Mouse (Mus musculus): ENCODE data around the gene Cadm1. TPM values are rescaled to one million over a fixed set of nuclear protein-coding genes. Genes with fewer than 3 reads are reported as not detected.

The Cadm1 gene
- total RNA-seq, 2 experiments from 2014 or later = 237 to 250 TPM

GRCm38 (mm10) chr9:47714541-47714940 is 184.6 kb downstream of the Cadm1 start:
- no peak for TF ChIP-seq CTCF (conservative IDR thresholded peaks at IDR 0.05)
- Histone ChIP-seq H3K27ac (0 out of 2 replicates have a peak overlapping the region, but pooled peaks have one; percentile 10), H3K4me3 (no peak overlapping the region)
- no peak for DNase-seq (ENCODE audit: low spot score in 2 of 2)

GRCm38 (mm10) chr9:47715415-47715814 is 185.4 kb downstream of the Cadm1 start:
- Histone ChIP-seq H3K27ac (no peak overlapping the region), H3K4me3 (no peak overlapping the region)
- TF ChIP-seq CTCF (conservative IDR thresholded peaks at IDR 0.05) = no peak
- DNase-seq (ENCODE audit: low spot score in 2 of 2) = no peak

DNA sequence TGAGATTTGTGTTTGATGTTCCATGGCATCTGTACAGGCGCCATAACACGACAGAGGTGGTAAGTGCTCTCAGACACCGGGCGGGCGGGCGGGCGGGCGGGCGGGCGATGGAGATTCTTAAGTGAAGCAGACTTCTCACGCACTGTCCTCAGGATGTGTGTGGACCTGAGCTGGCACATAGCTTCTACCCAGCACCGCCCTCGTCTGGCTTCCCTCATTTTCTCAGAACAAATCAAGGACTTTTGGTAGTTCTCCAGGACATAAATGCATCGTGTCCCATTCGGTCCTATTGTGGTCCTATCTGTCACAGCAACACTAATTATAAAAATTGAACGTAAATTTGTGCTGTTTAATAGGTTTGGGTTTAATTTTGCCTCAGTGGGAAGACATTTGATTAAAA is 186.9 kb downstream of the Cadm1 start:
- no peak for DNase-seq (ENCODE audit: low spot score in 2 of 2)
- H3K27ac ChIP-seq = peak overlapping the region; percentile 80
- H3K4me3 ChIP-seq = no peak overlapping the region
- 0 out of 2 replicates have a peak, but pooled peaks have one; percentile 16 for TF ChIP-seq CTCF (conservative IDR thresholded peaks at IDR 0.05)

DNA sequence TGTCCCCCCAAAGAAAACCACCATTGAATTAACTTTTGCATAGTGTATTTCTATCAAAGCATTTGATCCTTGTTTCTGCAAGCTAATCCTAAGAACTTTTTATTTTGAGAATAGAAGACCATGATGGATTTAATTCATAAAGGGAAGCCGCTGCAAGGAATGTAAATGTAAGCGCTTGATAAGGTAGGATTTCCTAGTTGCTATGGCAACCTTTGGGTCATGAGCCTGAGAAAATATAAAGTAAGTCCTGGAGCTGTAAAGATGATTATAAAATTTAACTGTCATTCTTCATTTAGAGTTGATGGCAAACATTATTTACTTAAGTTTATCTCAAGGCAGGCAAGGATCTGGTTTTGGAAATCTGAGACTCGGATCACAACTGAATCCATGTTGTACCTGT is 197.6 kb downstream of the Cadm1 start:
- no peak for DNase-seq (ENCODE audit: low spot score in 2 of 2)
- H3K4me3 ChIP-seq = no peak overlapping the region
- H3K27ac ChIP-seq = peak overlapping the region; percentile 80
- TF ChIP-seq CTCF (conservative IDR thresholded peaks at IDR 0.05) = no peak

DNA sequence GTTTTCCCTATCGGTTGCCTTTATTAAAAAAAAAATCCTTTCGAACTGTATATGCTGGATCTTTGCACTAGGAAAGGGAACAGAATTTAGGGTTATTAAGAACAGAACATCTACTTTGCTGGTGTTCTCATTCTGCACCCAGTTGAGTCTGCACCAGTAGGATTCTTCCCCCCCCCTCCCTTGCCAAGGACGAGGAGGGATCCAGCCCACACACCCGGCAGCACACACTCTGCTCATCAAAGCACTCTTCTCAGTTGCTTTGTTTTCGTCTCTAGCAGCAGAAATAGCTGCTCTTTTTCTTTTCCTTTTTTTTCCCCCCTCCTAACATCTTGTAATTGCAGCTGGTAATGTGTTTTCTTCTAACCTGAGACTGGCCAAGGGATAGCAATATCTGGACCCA is 198.9 kb downstream of the Cadm1 start:
- TF ChIP-seq CTCF (conservative IDR thresholded peaks at IDR 0.05) = no peak
- H3K4me3 ChIP-seq = no peak overlapping the region
- DNase-seq (ENCODE audit: low spot score in 2 of 2) = peak in 1 of 2 experiments; percentile 49
- H3K27ac ChIP-seq = peak overlapping the region; percentile 80

- Histone ChIP-seq H3K27ac (peak overlapping the region; percentile 80; the same call in 1 of the 2 replicates), H3K4me3 (no peak overlapping the region)
- no peak for DNase-seq (ENCODE audit: low spot score in 2 of 2)
- TF ChIP-seq CTCF (conservative IDR thresholded peaks at IDR 0.05) = no peak
These were observed 200.3 kb downstream of the Cadm1 start for GRCm38 (mm10) chr9:47730247-47730646.

- peak overlapping the region; percentile 72 for H3K27ac ChIP-seq
- no peak overlapping the region for H3K4me3 ChIP-seq
- no peak for TF ChIP-seq CTCF (conservative IDR thresholded peaks at IDR 0.05)
- no peak for DNase-seq (ENCODE audit: low spot score in 2 of 2)
These were observed 203.9 kb downstream of the Cadm1 start for GRCm38 (mm10) chr9:47733780-47734451.

DNA sequence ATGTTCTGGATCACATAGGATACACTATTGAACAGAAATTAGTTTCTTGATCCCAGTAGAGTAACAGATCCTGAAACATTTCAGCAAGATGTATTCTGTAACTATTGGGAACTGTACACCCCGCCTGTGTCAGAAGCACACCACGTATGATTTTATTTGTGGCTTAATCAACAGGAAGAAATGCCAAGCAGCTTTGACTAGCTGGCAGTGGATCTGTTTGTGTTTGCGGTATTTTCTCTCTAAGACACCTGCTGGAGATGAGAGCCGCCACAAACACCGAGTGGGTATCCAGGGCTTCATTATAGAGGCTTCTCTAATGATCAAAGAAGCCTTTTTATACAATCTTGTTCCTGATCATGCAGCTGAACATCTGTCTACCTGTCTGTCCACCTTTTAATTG is 204.9 kb downstream of the Cadm1 start:
- DNase-seq (ENCODE audit: low spot score in 2 of 2) = no peak
- TF ChIP-seq CTCF (conservative IDR thresholded peaks at IDR 0.05) = no peak

GRCm38 (mm10) chr9:47738799-47739198 is 208.8 kb downstream of the Cadm1 start:
- Histone ChIP-seq H3K4me3 (no peak overlapping the region), H3K27ac (peak overlapping the region; percentile 81)
- no peak for TF ChIP-seq CTCF (conservative IDR thresholded peaks at IDR 0.05)

More for the DNA sequence above, 204.9 kb downstream of the Cadm1 start:
- H3K27ac ChIP-seq = peak overlapping the region; percentile 72
- H3K4me3 ChIP-seq = no peak overlapping the region

DNA sequence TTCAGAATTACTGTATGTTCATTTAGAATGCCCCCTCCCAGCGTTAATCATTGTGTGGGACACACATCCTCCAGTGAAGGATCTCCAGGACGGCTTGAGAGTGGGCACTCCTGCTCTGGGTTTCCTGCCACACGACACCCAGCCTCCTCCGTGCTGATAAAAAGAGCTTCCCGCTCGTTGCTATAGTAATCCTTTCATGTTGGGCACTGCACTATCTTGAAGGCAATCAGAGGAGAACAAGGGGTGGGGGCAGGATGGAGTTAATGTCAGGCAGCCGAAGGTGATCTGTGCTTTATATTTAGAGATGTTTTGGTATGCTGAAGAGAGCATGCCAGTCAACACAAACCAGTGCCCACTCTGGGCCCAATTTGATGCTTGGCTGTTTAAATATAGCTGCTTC is 209.3 kb downstream of the Cadm1 start:
- TF ChIP-seq CTCF (conservative IDR thresholded peaks at IDR 0.05) = no peak
- no peak overlapping the region for H3K4me3 ChIP-seq
- no peak for DNase-seq (ENCODE audit: low spot score in 2 of 2)
- peak overlapping the region; percentile 81 for H3K27ac ChIP-seq

More at GRCm38 (mm10) chr9:47738799-47739198, 208.8 kb downstream of the Cadm1 start:
- DNase-seq (ENCODE audit: low spot score in 2 of 2) = no peak

- Histone ChIP-seq H3K4me3 (no peak overlapping the region), H3K27ac (peak overlapping the region; percentile 81; the same call in 1 of the 2 replicates)
- DNase-seq (ENCODE audit: low spot score in 2 of 2) = no peak
- TF ChIP-seq CTCF (conservative IDR thresholded peaks at IDR 0.05) = no peak
These were observed 211.8 kb downstream of the Cadm1 start for GRCm38 (mm10) chr9:47741751-47742150.

DNA sequence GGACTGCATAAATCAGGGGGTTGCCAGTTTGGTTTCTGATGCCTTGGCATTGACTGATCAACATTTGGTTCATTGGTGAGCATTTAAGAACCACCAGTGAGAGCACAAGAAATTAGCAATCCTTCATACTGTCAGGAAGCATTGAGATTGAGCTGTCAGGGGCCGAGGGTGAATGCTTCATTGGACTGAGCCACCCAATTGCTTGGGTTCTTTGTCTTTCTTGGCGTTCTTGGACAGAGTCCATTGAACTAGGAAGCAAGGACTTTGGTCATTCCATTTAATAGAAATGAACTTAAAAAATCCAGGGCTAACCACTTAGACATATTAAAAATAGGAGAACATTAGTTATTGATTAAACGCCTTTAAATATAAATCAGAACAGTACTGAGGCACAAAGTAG is 214.9 kb downstream of the Cadm1 start:
- TF ChIP-seq CTCF (conservative IDR thresholded peaks at IDR 0.05) = no peak
- no peak for DNase-seq (ENCODE audit: low spot score in 2 of 2)
- Histone ChIP-seq H3K27ac (no peak overlapping the region; the same call in 1 of the 2 replicates), H3K4me3 (no peak overlapping the region)

- TF ChIP-seq CTCF (conservative IDR thresholded peaks at IDR 0.05) = no peak
- Histone ChIP-seq H3K4me3 (no peak overlapping the region), H3K27ac (no peak overlapping the region)
- no peak for DNase-seq (ENCODE audit: low spot score in 2 of 2)
These were observed 215.7 kb downstream of the Cadm1 start for GRCm38 (mm10) chr9:47745716-47746115.

GRCm38 (mm10) chr9:47749160-47749559 is 219.2 kb downstream of the Cadm1 start:
- DNase-seq (ENCODE audit: low spot score in 2 of 2) = no peak
- no peak for TF ChIP-seq CTCF (conservative IDR thresholded peaks at IDR 0.05)
- no peak overlapping the region for H3K4me3 ChIP-seq
- H3K27ac ChIP-seq = peak overlapping the region; percentile 73

Measured in layer of hippocampus, adult 2 months (tissue).